Mouse (Mus musculus) midbrain, embryonic 11.5 days (tissue): ENCODE data around the gene Gm28308. TPM values are rescaled to one million over a fixed set of nuclear protein-coding genes. Genes with fewer than 3 reads are reported as not detected.

Experiments used
- ATAC-seq: fragments of 200-750 bp; cut with Nextera tagmentation; 2 replicates; pipeline ENCODE4 v1.8.0; 2017; ENCODE audit warnings: moderate TSS enrichment, moderate library complexity; ENCODE audit not compliant: low FRiP score
- DNase-seq: peaks from one replicate; pipeline ENCODE4 v3.0.0; 2015; ENCODE audit warnings: low spot score; ENCODE audit errors: missing footprints
- H3K27ac ChIP-seq: fragments of 300-500 bp; sonication (generic); 2 replicates; pipeline ENCODE4 v1.5.1; 2014; ENCODE audit warnings: low read depth, low read length
- H3K27me3 ChIP-seq: fragments of 300-500 bp; sonication (generic); 2 replicates; pipeline ENCODE4 v1.6.1; 2014; ENCODE audit warnings: mild to moderate bottlenecking, low read length, moderate library complexity, mixed read lengths; ENCODE audit not compliant: control insufficient read depth, insufficient read depth
- H3K36me3 ChIP-seq: fragments of 300-500 bp; sonication (generic); 2 replicates; pipeline ENCODE4 v1.6.1; 2014; ENCODE audit warnings: mild to moderate bottlenecking, low read length, moderate library complexity, mixed read lengths; ENCODE audit not compliant: control insufficient read depth, insufficient read depth
- H3K4me1 ChIP-seq: fragments of 300-500 bp; sonication (generic); 2 replicates; pipeline ENCODE4 v1.6.1; 2014; ENCODE audit warnings: low read length; ENCODE audit not compliant: control insufficient read depth, insufficient read depth
- H3K4me2 ChIP-seq: fragments of 300-500 bp; sonication (generic); 2 replicates; pipeline ENCODE4 v1.6.1; 2014; ENCODE audit warnings: mild to moderate bottlenecking, moderate library complexity
- H3K4me3 ChIP-seq: fragments of 300-500 bp; sonication (generic); 2 replicates; pipeline ENCODE4 v1.5.1; 2014; ENCODE audit warnings: low read depth, low read length
- H3K9ac ChIP-seq: fragments of 300-500 bp; sonication (generic); 2 replicates; pipeline ENCODE4 v1.6.1; 2014; ENCODE audit warnings: low read length
- H3K9me3 ChIP-seq: fragments of 300-500 bp; sonication (generic); 2 replicates; pipeline ENCODE4 v1.6.1; 2016; ENCODE audit warnings: low read length; ENCODE audit not compliant: control insufficient read depth
- WGBS: fragments of 180-500 bp; shearing (Covaris S2); extraction: QIAGEN DNeasy Blood & Tissue Kit; methylation state at CpG from one replicate; pipeline ENCODE4 v1.1.7; 2014; 5-methylcytosine and 5-hydroxymethylcytosine counted together
- polyA plus RNA-seq: library from polyadenylated mRNA; unstranded; fragments of >200 nt; fragmentation: Nextera tagmentation; extraction: Ambion mirVana; gene quantifications from 2 replicates; pipeline ENCODE4 v1.2.1, GENCODE M21; 2014

The Gm28308 gene
- polyA plus RNA-seq, 1 experiment from 2014 or later = not detected

- Histone ChIP-seq H3K9ac (no peak overlapping the region), H3K27ac (no peak overlapping the region), H3K27me3 (peaks cover 84% of the 10 kb centered on the region), H3K4me2 (no peak overlapping the region), H3K4me3 (no peak overlapping the region), H3K9me3 (no peaks in the 10 kb centered on the region; the same call in 1 of the 2 replicates), H3K36me3 (no peaks in the 10 kb centered on the region), H3K4me1 (no peaks in the 10 kb centered on the region)
- ATAC-seq (no peak), DNase-seq (peak; percentile 92)
- 3% methylated on average over 16 of the region's 16 CpGs for WGBS
Observed at GRCm38 (mm10) chr6:52150401-52150966, 62.7 kb downstream of the Gm28308 start.

GRCm38 (mm10) chr6:52139115-52139514 lies 74.0 kb downstream of the Gm28308 start:
- Histone ChIP-seq H3K4me1 (no peaks in the 10 kb centered on the region), H3K9ac (no peak overlapping the region), H3K27ac (no peak overlapping the region), H3K4me2 (no peak overlapping the region), H3K4me3 (no peak overlapping the region), H3K36me3 (no peaks in the 10 kb centered on the region), H3K9me3 (no peaks in the 10 kb centered on the region), H3K27me3 (no peaks in the 10 kb centered on the region)
- 89% methylated on average over 5 of the region's 5 CpGs for WGBS
- DNase-seq = no peak
- no peak for ATAC-seq

- H3K9ac ChIP-seq = no peak overlapping the region
- H3K4me1 ChIP-seq = no peaks in the 10 kb centered on the region
- no peaks in the 10 kb centered on the region for H3K27me3 ChIP-seq
- 85% methylated on average over 10 of the region's 10 CpGs for WGBS
- ATAC-seq = no peak
- no peaks in the 10 kb centered on the region for H3K9me3 ChIP-seq
- H3K36me3 ChIP-seq = no peaks in the 10 kb centered on the region
- no peak overlapping the region for H3K27ac ChIP-seq
- no peak overlapping the region for H3K4me2 ChIP-seq
- peak; percentile 75 for DNase-seq
- H3K4me3 ChIP-seq = no peak overlapping the region
Observed at GRCm38 (mm10) chr6:52138576-52138975, 74.6 kb downstream of the Gm28308 start.

GRCm38 (mm10) chr6:52137841-52138535 lies 75.2 kb downstream of the Gm28308 start:
- Histone ChIP-seq H3K4me1 (no peaks in the 10 kb centered on the region), H3K9ac (no peak overlapping the region), H3K36me3 (no peaks in the 10 kb centered on the region), H3K27ac (no peak overlapping the region), H3K4me3 (no peak overlapping the region), H3K4me2 (no peak overlapping the region), H3K27me3 (no peaks in the 10 kb centered on the region), H3K9me3 (no peaks in the 10 kb centered on the region)
- DNase-seq = peak; percentile 90
- WGBS = 63% methylated on average over 9 of the region's 9 CpGs
- peak; percentile 58; the same call in 1 of the 2 replicates for ATAC-seq

- H3K4me3 ChIP-seq = no peak overlapping the region
- no peaks in the 10 kb centered on the region for H3K27me3 ChIP-seq
- no peaks in the 10 kb centered on the region; the same call in 1 of the 2 replicates for H3K9me3 ChIP-seq
- H3K36me3 ChIP-seq = no peaks in the 10 kb centered on the region
- WGBS = 82% methylated on average over 4 of the region's 4 CpGs
- H3K4me2 ChIP-seq = no peak overlapping the region
- ATAC-seq (no peak), DNase-seq (no peak)
- H3K4me1 ChIP-seq = peaks cover 6% of the 10 kb centered on the region
- no peak overlapping the region for H3K27ac ChIP-seq
- H3K9ac ChIP-seq = no peak overlapping the region
Observed at GRCm38 (mm10) chr6:52123673-52124072, 89.5 kb downstream of the Gm28308 start.

GRCm38 (mm10) chr6:52121173-52121572 lies 92.0 kb downstream of the Gm28308 start:
- no peak overlapping the region for H3K9ac ChIP-seq

GRCm38 (mm10) chr6:52118903-52119635 lies 94.1 kb downstream of the Gm28308 start:
- Histone ChIP-seq H3K4me3 (no peak overlapping the region), H3K36me3 (no peaks in the 10 kb centered on the region), H3K9me3 (no peaks in the 10 kb centered on the region), H3K4me1 (peaks cover 6% of the 10 kb centered on the region), H3K27ac (no peak overlapping the region), H3K4me2 (no peak overlapping the region), H3K9ac (peak overlapping the region; percentile 30; the same call in 1 of the 2 replicates), H3K27me3 (no peaks in the 10 kb centered on the region)
- ATAC-seq (peak; percentile 78), DNase-seq (peak; percentile 88)
- 30% methylated on average over 6 of the region's 6 CpGs for WGBS

More at GRCm38 (mm10) chr6:52121173-52121572, 92.0 kb downstream of the Gm28308 start:
- Histone ChIP-seq H3K36me3 (no peaks in the 10 kb centered on the region), H3K27ac (no peak overlapping the region), H3K4me1 (peaks cover 6% of the 10 kb centered on the region), H3K4me2 (no peak overlapping the region), H3K9me3 (no peaks in the 10 kb centered on the region), H3K27me3 (no peaks in the 10 kb centered on the region), H3K4me3 (no peak overlapping the region)
- WGBS = 71% methylated on average over 3 of the region's 3 CpGs
- DNase-seq (no peak), ATAC-seq (no peak)

GRCm38 (mm10) chr6:52115899-52116298 lies 97.2 kb downstream of the Gm28308 start:
- H3K4me2 ChIP-seq = no peak overlapping the region
- H3K9ac ChIP-seq = no peak overlapping the region
- no peak for ATAC-seq
- peaks cover 6% of the 10 kb centered on the region for H3K4me1 ChIP-seq
- no peaks in the 10 kb centered on the region for H3K9me3 ChIP-seq
- H3K4me3 ChIP-seq = no peak overlapping the region
- H3K27ac ChIP-seq = no peak overlapping the region
- no peaks in the 10 kb centered on the region for H3K36me3 ChIP-seq
- no peaks in the 10 kb centered on the region for H3K27me3 ChIP-seq
- DNase-seq = no peak
- 26% methylated on average over 5 of the region's 5 CpGs for WGBS
